Mouse (Mus musculus): ENCODE data around the gene Rims3. TPM values are rescaled to one million over a fixed set of nuclear protein-coding genes. Genes with fewer than 3 reads are reported as not detected.

Rims3 gene
- 0.68 TPM for polyA plus RNA-seq (2014; fragmentation: Illumina TruSeq; extraction: RNeasy Lipid Tissue Mini Kit (QIAGEN cat#74804); ENCODE audit: insufficient read depth, low read depth, low replicate concordance)

GRCm38 (mm10) chr4:120854588-120855319 lies at the start of gene Rims3:
Gene Rims3 (plus strand): TSS chr4:120854816.

GRCm38 (mm10) chr4:120831472-120831871 lies 23.1 kb upstream of the Rims3 start, which contains the start of gene Nfyc:
Gene Nfyc (minus strand): TSS chr4:120831572.

DNA sequence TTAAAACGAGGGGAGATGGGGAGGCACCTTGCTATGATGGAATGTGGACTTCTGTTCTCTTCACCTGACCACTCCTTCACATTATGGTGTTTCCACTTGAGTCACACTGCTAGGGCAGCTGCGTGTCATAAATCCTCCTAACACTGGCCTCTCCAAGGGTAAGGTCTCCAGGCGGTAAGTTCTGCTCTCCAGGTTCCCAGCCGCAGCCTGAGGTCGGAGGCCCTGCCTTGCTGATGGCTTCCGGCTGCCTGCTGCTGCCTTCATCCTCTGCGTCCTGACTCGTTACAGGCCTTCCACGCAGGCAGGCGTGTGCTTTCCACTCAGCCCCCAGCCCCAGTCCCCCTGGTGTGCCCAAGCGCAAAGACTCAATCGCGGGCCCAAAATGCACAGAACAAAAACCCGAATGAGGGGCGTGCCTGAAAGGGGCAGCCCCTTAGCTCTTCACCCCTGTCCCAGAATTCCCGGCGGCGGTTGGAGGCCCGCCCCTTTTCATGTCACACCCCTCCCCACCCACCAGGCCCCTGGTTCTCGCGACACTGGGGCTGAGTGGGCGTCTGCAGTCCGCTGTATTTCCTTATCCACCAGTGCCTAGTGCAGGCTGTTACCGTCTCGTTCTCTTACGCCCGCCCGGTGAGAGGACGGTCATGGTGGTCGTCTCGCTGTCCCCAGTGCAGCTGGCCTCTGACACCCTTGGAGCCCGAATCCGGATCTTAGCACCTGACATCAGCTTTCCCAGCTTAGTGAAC lies 70.1 kb downstream of the Rims3 start, which contains the start of gene Exo5:
Gene Exo5, minus strand, starts transcription at position 464 of the 746 bp plus-strand sequence.

Other genes starting within 250 kb of the Rims3 start
- 3.1 TPM for gene Cited4, start 188.2 kb upstream of the Rims3 start, polyA plus RNA-seq (2014; fragmentation: Illumina TruSeq; extraction: RNeasy Lipid Tissue Mini Kit (QIAGEN cat#74804); ENCODE audit: insufficient read depth, low read depth, low replicate concordance)
- gene Kcnq4, start 106.2 kb upstream of the Rims3 start, polyA plus RNA-seq (2014; fragmentation: Illumina TruSeq; extraction: RNeasy Lipid Tissue Mini Kit (QIAGEN cat#74804); ENCODE audit: insufficient read depth, low read depth, low replicate concordance), result 2.1 TPM
- 25.8 TPM for gene Nfyc, start 23.2 kb upstream of the Rims3 start, polyA plus RNA-seq (2014; fragmentation: Illumina TruSeq; extraction: RNeasy Lipid Tissue Mini Kit (QIAGEN cat#74804); ENCODE audit: insufficient read depth, low read depth, low replicate concordance)
- 5.7 TPM for gene Exo5, start 70.2 kb downstream of the Rims3 start, polyA plus RNA-seq (2014; fragmentation: Illumina TruSeq; extraction: RNeasy Lipid Tissue Mini Kit (QIAGEN cat#74804); ENCODE audit: insufficient read depth, low read depth, low replicate concordance)
- gene Zfp69, start 96.9 kb downstream of the Rims3 start, polyA plus RNA-seq (2014; fragmentation: Illumina TruSeq; extraction: RNeasy Lipid Tissue Mini Kit (QIAGEN cat#74804); ENCODE audit: insufficient read depth, low read depth, low replicate concordance), result 1.0 TPM
- gene Smap2, start 162.4 kb downstream of the Rims3 start, polyA plus RNA-seq (2014; fragmentation: Illumina TruSeq; extraction: RNeasy Lipid Tissue Mini Kit (QIAGEN cat#74804); ENCODE audit: insufficient read depth, low read depth, low replicate concordance), result 20.4 TPM
- gene Col9a2, start 184.6 kb downstream of the Rims3 start, polyA plus RNA-seq (2014; fragmentation: Illumina TruSeq; extraction: RNeasy Lipid Tissue Mini Kit (QIAGEN cat#74804); ENCODE audit: insufficient read depth, low read depth, low replicate concordance), result not detected
- 23.1 TPM for gene Zmpste24, start 243.4 kb downstream of the Rims3 start, polyA plus RNA-seq (2014; fragmentation: Illumina TruSeq; extraction: RNeasy Lipid Tissue Mini Kit (QIAGEN cat#74804); ENCODE audit: insufficient read depth, low read depth, low replicate concordance)